Mouse (Mus musculus): ENCODE measurements at regions not wholly inside any gene's neighbourhood (a gene's known extent, or its start where the extent isn't known, plus 50 kb on each side); places are given as distances from the start of the nearest gene placed in this dataset.

DNA sequence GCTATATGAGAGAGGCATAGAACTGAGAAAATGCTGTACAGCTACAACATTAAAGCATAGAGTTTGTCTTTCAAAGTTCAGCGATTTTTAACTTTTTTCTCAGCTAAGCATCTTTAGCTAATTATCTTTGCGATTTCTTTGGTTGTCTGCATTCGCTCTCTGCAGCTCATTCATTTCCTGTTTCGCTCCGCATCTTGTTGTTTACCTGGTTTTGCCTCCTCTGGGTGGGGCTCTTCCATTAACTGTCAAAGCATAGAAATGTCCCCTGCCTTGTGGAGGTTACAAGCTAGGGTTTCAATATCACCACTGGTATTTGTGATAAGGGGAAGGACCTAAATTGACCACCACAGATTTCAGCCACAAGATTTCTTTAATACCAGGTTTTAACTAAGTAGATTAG, 115.5 kb upstream of the Atp1b1 start:
- Histone ChIP-seq H3K36me3 (ENCODE audit: control insufficient read depth, insufficient read depth, low read length) (no peaks in the 10 kb centered on the region), H3K4me3 (ENCODE audit: extremely low read depth, insufficient read depth, insufficient read length) (no peak overlapping the region), H3K4me1 (ENCODE audit: control insufficient read depth, insufficient read depth, insufficient read length) (peaks cover 12% of the 10 kb centered on the region), H3K27me3 (ENCODE audit: control insufficient read depth, insufficient read depth, low read length) (no peaks in the 10 kb centered on the region), H3K27ac (ENCODE audit: insufficient read depth, low read length) (no peak overlapping the region)
- no peak for DNase-seq (ENCODE audit: low read depth in 1 of 2, low spot score in 2 of 2)
- no peak for TF ChIP-seq CTCF (IDR thresholded peaks at IDR 0.05; ENCODE audit: extremely low read depth, insufficient read depth, insufficient read length, insufficient replicate concordance)
- no peak for TF ChIP-seq POLR2A (IDR thresholded peaks at IDR 0.05; ENCODE audit: low read depth, low read length)
- 30% methylated on average over 5 of the region's 5 CpGs for WGBS

- WGBS: 18% methylated on average over 4 of the region's 4 CpGs
- DNase-seq (ENCODE audit: low read depth in 1 of 2, low spot score in 2 of 2): no peak
Measured at GRCm38 (mm10) chr1:164572183-164572582, 114.0 kb upstream of the Atp1b1 start.

GRCm38 (mm10) chr1:164571496-164572078, 113.4 kb upstream of the Atp1b1 start:
- H3K27ac ChIP-seq (ENCODE audit: insufficient read depth, low read length): peak overlapping the region; percentile 56
- 21% methylated on average over 5 of the region's 5 CpGs for WGBS
- H3K4me1 ChIP-seq (ENCODE audit: control insufficient read depth, insufficient read depth, insufficient read length): peaks cover 12% of the 10 kb centered on the region
- H3K36me3 ChIP-seq (ENCODE audit: control insufficient read depth, insufficient read depth, low read length): no peaks in the 10 kb centered on the region
- DNase-seq (ENCODE audit: low read depth in 1 of 2, low spot score in 2 of 2): peak in 1 of 2 experiments; percentile 34
- no peak for TF ChIP-seq POLR2A (IDR thresholded peaks at IDR 0.05; ENCODE audit: low read depth, low read length)
- TF ChIP-seq CTCF (IDR thresholded peaks at IDR 0.05; ENCODE audit: extremely low read depth, insufficient read depth, insufficient read length, insufficient replicate concordance): no peak
- no peak overlapping the region for H3K4me3 ChIP-seq (ENCODE audit: extremely low read depth, insufficient read depth, insufficient read length)
- H3K27me3 ChIP-seq (ENCODE audit: control insufficient read depth, insufficient read depth, low read length): no peaks in the 10 kb centered on the region

More at GRCm38 (mm10) chr1:164572183-164572582, 114.0 kb upstream of the Atp1b1 start:
- Histone ChIP-seq H3K4me3 (ENCODE audit: extremely low read depth, insufficient read depth, insufficient read length) (no peak overlapping the region), H3K4me1 (ENCODE audit: control insufficient read depth, insufficient read depth, insufficient read length) (peaks cover 12% of the 10 kb centered on the region), H3K36me3 (ENCODE audit: control insufficient read depth, insufficient read depth, low read length) (no peaks in the 10 kb centered on the region), H3K27me3 (ENCODE audit: control insufficient read depth, insufficient read depth, low read length) (no peaks in the 10 kb centered on the region), H3K27ac (ENCODE audit: insufficient read depth, low read length) (peak overlapping the region; percentile 10; the same call in 1 of the 2 replicates)
- no peak for TF ChIP-seq CTCF (IDR thresholded peaks at IDR 0.05; ENCODE audit: extremely low read depth, insufficient read depth, insufficient read length, insufficient replicate concordance)
- TF ChIP-seq POLR2A (IDR thresholded peaks at IDR 0.05; ENCODE audit: low read depth, low read length): no peak

GRCm38 (mm10) chr1:164564847-164565246, 106.7 kb upstream of the Atp1b1 start:
- WGBS: 21% methylated on average over 6 of the region's 6 CpGs
- H3K4me3 ChIP-seq (ENCODE audit: extremely low read depth, insufficient read depth, insufficient read length): no peak overlapping the region
- DNase-seq (ENCODE audit: low read depth in 1 of 2, low spot score in 2 of 2): no peak
- no peaks in the 10 kb centered on the region for H3K27me3 ChIP-seq (ENCODE audit: control insufficient read depth, insufficient read depth, low read length)
- H3K27ac ChIP-seq (ENCODE audit: insufficient read depth, low read length): no peak overlapping the region
- H3K4me1 ChIP-seq (ENCODE audit: control insufficient read depth, insufficient read depth, insufficient read length): peaks cover 2% of the 10 kb centered on the region; the same call in 1 of the 2 replicates
- TF ChIP-seq CTCF (IDR thresholded peaks at IDR 0.05; ENCODE audit: extremely low read depth, insufficient read depth, insufficient read length, insufficient replicate concordance): no peak
- TF ChIP-seq POLR2A (IDR thresholded peaks at IDR 0.05; ENCODE audit: low read depth, low read length): no peak
- no peaks in the 10 kb centered on the region for H3K36me3 ChIP-seq (ENCODE audit: control insufficient read depth, insufficient read depth, low read length)

GRCm38 (mm10) chr1:164559546-164560228, 101.5 kb upstream of the Atp1b1 start:
- DNase-seq (ENCODE audit: low read depth in 1 of 2, low spot score in 2 of 2): no peak
- Histone ChIP-seq H3K4me1 (ENCODE audit: control insufficient read depth, insufficient read depth, insufficient read length) (no peaks in the 10 kb centered on the region), H3K27ac (ENCODE audit: insufficient read depth, low read length) (no peak overlapping the region), H3K4me3 (ENCODE audit: extremely low read depth, insufficient read depth, insufficient read length) (no peak overlapping the region), H3K27me3 (ENCODE audit: control insufficient read depth, insufficient read depth, low read length) (no peaks in the 10 kb centered on the region), H3K36me3 (ENCODE audit: control insufficient read depth, insufficient read depth, low read length) (no peaks in the 10 kb centered on the region)
- WGBS: 90% methylated on average over 4 of the region's 4 CpGs
- TF ChIP-seq POLR2A (IDR thresholded peaks at IDR 0.05; ENCODE audit: low read depth, low read length) (no peak), CTCF (IDR thresholded peaks at IDR 0.05; ENCODE audit: extremely low read depth, insufficient read depth, insufficient read length, insufficient replicate concordance) (no peak)

DNA sequence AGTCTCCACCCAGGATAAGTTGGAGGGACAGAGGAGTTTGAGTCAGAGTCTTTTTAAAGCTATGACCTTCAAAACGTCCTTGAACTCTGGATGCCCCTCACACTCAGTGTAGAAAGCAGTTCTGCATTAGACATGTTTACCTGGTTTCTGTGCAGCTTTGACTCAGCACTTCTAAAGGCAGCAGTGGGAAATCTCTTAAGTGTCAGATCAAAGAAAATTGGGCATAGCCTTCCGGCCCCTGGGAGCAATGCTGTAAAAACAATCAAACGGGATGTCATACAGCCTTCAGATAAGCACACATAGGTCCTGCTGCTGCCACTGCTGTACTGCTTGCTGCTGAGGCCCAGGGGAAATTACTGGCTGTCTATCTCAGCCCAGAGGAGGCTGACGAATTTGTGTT, 94.5 kb upstream of the Atp1b1 start:
- TF ChIP-seq CTCF (IDR thresholded peaks at IDR 0.05; ENCODE audit: extremely low read depth, insufficient read depth, insufficient read length, insufficient replicate concordance): no peak
- TF ChIP-seq POLR2A (IDR thresholded peaks at IDR 0.05; ENCODE audit: low read depth, low read length): no peak
- Histone ChIP-seq H3K27me3 (ENCODE audit: control insufficient read depth, insufficient read depth, low read length) (no peaks in the 10 kb centered on the region), H3K4me1 (ENCODE audit: control insufficient read depth, insufficient read depth, insufficient read length) (no peaks in the 10 kb centered on the region), H3K4me3 (ENCODE audit: extremely low read depth, insufficient read depth, insufficient read length) (no peak overlapping the region), H3K27ac (ENCODE audit: insufficient read depth, low read length) (no peak overlapping the region), H3K36me3 (ENCODE audit: control insufficient read depth, insufficient read depth, low read length) (no peaks in the 10 kb centered on the region)
- DNase-seq (ENCODE audit: low read depth in 1 of 2, low spot score in 2 of 2): no peak
- WGBS: 63% methylated on average over 4 of the region's 4 CpGs

DNA sequence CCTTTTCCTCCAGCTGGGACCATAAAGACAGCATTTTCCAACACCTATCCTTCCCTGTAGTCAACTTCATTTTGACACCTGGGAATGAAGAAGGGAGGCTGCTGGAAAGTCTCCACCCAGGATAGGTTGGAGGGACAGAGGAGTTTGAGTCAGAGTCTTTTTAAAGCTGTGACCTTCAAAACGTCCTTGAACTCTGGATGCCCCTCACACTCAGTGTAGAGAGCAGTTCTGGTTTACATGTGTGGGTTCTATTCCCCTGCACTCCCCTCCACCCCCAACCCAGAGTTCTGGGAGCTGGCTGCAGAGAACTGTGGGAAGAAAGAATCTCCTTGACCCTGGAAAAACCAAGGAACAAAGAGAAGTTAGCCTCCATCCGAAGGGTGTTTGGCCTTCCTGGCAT, 92.9 kb upstream of the Atp1b1 start:
- no peaks in the 10 kb centered on the region for H3K4me1 ChIP-seq (ENCODE audit: control insufficient read depth, insufficient read depth, insufficient read length)
- no peaks in the 10 kb centered on the region for H3K36me3 ChIP-seq (ENCODE audit: control insufficient read depth, insufficient read depth, low read length)
- TF ChIP-seq CTCF (IDR thresholded peaks at IDR 0.05; ENCODE audit: extremely low read depth, insufficient read depth, insufficient read length, insufficient replicate concordance): no peak
- TF ChIP-seq POLR2A (IDR thresholded peaks at IDR 0.05; ENCODE audit: low read depth, low read length): no peak
- no peak overlapping the region for H3K27ac ChIP-seq (ENCODE audit: insufficient read depth, low read length)
- H3K27me3 ChIP-seq (ENCODE audit: control insufficient read depth, insufficient read depth, low read length): no peaks in the 10 kb centered on the region
- 75% methylated on average over 2 of the region's 2 CpGs for WGBS
- no peak overlapping the region for H3K4me3 ChIP-seq (ENCODE audit: extremely low read depth, insufficient read depth, insufficient read length)
- DNase-seq (ENCODE audit: low read depth in 1 of 2, low spot score in 2 of 2): no peak
